Mouse (Mus musculus) cerebellum, adult 11-12 months (tissue): Measurements from ENCODE around the gene Tbxa2r.

Source experiments
- DNase-seq: peaks from one replicate; pipeline ENCODE4 v3.0.0; 2022

Gene Tbxa2r

GRCm38 (mm10) chr10:81300352-81300907 is 28.1 kb upstream of the Tbxa2r start:
- no peak for DNase-seq

GRCm38 (mm10) chr10:81301321-81301720 is 27.2 kb upstream of the Tbxa2r start:
- peak; percentile 88 for DNase-seq

DNA sequence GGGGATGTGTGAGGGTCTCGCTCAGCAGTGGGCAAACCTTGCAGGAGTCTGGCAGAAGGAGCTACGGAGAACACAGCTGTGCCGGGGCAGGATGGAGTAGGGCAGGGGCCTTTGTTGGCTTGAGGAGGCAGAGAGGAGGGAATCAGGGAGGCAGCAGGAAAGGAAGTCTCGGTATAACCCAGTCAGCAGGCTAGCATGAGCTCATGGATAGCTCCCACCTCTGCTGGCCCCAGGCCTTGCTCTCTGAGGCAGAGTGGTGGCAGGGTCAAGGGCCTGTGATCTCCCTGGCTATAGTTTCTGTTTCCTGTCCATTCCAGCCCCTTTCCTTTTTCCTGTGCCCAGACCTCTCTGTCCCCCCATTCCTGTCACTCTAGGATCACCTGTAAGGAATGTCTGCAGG is 26.2 kb upstream of the Tbxa2r start:
- no peak for DNase-seq

DNA sequence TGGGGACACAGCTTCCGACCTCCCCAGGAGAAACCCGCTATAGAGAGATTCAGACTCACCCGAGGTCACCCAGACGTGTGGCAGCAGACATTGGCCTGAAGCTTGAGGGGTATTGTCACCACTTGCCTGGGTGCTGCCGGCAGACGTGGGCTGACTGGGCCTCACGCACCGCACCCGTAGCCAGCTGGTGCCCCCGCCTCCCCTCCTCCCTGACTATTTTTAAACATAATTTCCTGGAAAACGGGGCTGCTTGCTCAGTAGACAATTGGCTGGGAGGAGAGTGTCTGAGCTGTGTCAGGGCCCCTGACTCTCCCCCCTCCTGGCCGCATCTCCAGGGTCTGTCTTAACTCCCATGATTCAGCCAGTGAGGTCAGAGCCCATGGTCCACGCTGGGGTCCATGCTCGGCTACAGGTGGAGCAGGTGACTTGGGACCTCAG is 25.7 kb upstream of the Tbxa2r start:
- peak; percentile 61 for DNase-seq

GRCm38 (mm10) chr10:81303258-81303657 is 25.3 kb upstream of the Tbxa2r start:
- peak; percentile 60 for DNase-seq

- no peak for DNase-seq
These were observed 24.8 kb upstream of the Tbxa2r start for GRCm38 (mm10) chr10:81303761-81304160.

DNA sequence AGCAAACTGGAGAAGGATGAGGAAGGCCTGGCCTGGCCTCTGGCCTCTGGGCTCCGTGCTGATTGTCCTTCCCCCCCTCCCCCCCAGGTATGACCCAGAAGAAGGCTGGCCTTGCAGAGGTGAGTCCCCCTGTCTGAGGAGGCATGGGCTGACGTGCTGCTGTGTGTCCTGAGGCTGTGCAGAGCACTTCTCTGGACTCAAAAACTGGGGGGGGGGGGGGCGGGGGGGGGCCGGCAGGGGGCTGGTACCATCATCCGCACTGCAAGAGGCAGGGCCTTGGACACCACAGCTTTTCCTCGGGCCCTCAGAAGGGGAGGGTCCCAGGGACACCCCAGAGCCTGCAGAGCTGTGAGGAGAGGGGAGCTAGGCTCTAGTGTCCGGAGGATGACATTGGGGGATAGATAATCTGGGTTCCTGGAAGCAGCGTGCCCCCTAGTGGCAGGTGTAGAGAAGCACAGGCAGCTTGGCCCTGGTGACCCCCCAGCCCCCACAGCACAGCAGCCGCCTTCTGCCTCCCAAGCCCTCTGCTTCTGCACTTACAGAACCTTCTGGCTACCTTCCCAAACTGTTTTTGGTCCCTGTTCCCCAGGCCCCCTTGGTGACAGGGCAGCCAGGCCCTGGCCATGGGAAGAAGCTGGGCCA is 23.8 kb upstream of the Tbxa2r start:
- DNase-seq, result peak; percentile 80

- DNase-seq, result peak; percentile 76
These were observed 22.9 kb upstream of the Tbxa2r start for GRCm38 (mm10) chr10:81305663-81306062.

DNA sequence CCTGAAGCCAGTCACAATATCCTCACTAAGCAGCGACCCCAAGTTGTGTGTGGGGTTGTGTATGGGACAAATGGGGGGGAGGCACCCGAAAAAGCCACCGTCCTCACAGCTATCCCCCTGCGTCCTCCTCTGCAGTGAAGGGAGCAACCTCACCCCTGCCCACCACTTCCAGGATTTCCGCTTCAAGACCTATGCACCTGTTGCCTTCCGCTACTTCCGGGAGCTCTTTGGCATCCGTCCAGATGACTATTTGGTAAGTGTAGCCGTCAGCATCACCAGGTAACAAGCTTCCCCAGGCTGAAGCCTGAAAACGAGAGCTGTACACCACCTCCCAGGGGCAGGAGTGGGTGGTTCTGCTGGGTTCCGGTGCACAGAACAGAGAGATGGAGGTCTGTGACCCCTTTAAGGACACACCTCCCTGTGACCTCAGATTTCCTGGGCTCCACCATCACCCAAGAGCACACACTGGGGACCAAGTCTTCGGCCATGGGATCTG is 22.3 kb upstream of the Tbxa2r start:
- peak; percentile 60 for DNase-seq

- no peak for DNase-seq
These were observed 21.5 kb upstream of the Tbxa2r start for GRCm38 (mm10) chr10:81306837-81307682.

- DNase-seq, result no peak
These were observed 19.0 kb upstream of the Tbxa2r start for GRCm38 (mm10) chr10:81309571-81309970.

GRCm38 (mm10) chr10:81313581-81313980 is 14.9 kb upstream of the Tbxa2r start:
- peak; percentile 59 for DNase-seq

DNA sequence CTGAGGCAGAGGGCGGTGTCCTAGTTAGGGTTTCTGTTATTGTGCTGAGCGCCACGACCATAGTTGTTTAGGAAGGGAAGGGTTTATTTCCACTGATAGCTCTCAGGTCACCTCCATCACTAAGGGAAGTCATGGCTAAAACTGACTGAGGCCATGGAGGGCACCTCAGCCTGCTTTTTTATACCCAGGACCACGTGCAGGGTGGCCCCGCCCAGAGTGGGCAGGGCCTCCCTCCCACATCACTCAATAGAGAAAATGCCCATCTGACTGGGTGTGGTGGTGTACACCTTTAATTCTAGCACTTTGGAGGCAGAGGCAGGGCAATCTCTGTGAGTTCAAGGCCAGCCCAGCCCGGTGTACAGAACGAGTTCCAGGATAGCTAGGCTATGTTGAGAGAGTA is 14.3 kb upstream of the Tbxa2r start:
- DNase-seq, result no peak

DNA sequence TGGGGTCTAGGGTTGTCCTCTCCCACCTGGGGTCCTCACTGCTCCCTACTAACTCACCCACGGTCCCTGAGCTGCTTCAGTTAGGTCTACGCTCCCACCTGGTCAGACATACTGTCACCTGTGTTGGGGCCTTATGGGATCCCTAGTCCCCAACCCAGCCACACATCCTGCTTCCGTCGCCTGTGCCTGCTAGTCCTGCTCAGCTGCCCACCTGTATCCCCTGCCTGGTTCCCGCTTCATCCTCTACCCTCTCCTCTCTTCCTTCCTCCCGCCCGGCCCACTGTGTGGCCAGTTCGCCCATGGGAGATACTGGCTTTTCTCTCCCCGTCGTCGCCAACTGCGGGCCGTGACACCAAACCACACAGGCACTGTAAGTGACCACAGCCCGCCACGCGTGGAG is 12.9 kb upstream of the Tbxa2r start:
- DNase-seq, result peak; percentile 51

DNA sequence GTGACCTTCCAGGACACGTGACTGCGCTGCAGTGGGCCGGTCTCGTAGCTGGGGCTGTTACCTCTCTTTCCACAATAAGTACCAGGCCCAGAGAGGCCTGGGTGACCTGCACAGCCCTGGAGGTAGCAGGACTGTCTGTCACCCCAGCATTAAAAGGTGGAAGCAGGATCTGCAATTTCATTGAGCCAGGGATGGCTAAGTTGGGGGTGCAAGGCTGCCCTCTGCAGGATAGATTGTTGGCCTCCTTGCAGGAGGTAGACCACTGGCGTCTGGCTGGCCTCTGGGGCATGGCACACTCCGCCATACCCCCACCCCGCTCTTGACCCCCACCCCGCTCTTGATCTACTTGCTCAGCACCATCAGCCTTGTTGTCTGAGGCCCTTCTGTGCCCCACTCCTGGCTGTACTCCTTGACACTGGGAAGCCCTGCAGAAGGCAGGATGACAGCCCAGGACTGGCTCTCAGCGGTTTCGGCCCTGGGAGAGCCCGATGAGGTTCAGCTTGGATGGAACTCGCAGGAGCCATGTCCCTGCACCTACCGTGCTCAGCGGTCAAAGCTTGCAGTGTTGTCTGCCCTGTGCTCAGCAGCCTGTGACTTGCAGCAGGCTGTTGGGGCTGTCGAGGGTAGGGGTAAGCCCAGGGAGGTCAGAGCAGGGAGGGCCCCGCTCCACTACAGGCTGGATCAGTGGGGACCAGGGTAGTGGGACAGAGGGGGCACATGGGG is 12.0 kb upstream of the Tbxa2r start:
- peak; percentile 42 for DNase-seq

- DNase-seq, result peak; percentile 66
These were observed 11.3 kb upstream of the Tbxa2r start for GRCm38 (mm10) chr10:81317273-81317672.

GRCm38 (mm10) chr10:81318589-81319329 is 9.8 kb upstream of the Tbxa2r start:
- DNase-seq, result peak; percentile 79

DNA sequence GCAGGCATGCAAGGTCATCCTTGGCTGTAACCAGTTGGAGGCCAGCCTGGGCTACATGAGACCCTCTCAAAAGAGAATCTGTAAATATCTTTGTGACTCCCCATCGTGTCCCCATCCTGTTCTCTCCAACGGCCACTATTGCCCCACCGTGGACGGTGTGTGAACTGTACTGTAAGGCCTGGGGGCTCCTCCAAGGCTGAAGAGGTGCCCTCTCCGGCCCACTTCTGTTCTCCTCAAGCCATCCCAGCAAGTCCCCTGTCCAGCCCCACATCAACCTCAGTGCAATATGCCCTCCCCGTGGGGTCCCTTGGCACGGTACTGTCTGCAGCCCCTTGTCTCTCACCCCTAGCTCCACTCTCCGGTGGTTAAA is 9.2 kb upstream of the Tbxa2r start:
- DNase-seq, result peak; percentile 76

DNA sequence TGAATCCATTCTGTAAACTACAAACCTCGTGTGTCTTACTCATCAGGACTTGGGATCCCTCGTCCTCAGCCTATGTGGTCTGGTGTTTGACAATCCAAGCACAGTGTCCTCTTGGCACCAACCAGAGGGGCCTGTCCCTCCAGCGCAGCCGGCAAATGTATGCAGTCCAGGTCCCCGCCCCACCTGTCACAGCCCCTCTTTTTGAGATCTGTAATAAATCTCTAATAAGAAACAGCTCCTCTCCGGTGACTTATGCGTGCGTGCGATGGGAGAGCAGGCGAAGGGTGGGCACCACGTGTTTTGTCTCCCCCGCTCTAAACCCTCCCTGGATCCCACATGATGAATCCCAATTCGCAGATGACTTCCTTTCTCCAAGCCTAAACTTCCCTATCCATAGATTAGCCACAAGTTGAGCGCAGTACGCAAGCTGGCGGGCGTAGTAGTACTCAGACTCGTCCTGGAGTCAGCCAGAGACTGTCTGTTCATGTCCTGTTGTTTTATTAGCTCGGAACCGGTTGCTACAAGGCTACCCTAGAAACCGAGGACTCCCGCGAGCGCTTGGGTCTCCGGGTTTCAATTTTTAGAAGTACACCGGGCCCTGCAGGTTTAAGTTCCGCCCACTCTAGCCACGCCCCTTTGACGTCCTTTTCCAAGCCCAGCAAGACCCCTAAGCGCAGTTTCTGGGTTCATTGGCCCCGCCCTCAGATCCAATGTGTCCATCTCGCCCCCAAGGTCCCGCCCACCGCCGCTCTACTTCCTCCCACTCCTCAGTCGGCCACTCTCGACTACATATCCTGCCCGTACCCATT is 8.6 kb upstream of the Tbxa2r start:
- DNase-seq, result peak; percentile 72

- DNase-seq, result peak; percentile 100
These were observed 7.8 kb upstream of the Tbxa2r start, which contains the start of gene Cactin for GRCm38 (mm10) chr10:81320550-81321347. Gene Cactin, plus strand, starts transcription at chr10:81321103.

DNA sequence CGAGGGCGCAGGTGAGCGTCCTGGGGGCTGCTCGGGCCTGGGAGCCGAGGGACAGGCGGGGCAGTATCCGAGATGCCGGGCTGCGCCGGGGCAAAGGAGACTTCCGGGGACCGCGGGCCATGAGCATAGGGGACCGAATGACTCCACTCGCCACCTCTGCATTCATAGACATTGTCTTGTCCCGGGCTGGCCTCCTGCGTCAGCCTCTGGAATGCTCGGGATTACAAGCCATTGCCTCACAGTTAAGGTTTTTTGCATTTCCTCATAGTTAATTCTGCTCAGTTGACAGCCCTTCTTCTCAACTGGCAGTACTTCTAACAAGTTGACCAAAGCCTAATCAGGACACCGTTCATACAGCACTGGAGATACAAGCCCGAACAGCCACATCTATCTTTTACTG is 7.1 kb upstream of the Tbxa2r start:
- DNase-seq, result no peak
